Mouse (Mus musculus) heart, postnatal 14 days (tissue): Measurements from ENCODE around the gene Ccdc148. TPM values are rescaled to one million over a fixed set of nuclear protein-coding genes. Genes with fewer than 3 reads are reported as not detected.

Experiments used
- DNase-seq, 2 experiments: peaks; one replicate each; pipeline ENCODE4 v3.0.0; 2021 to 2022
- intact Hi-C: fragments of 180-260 bp; cut with DNase I; formaldehyde crosslinking; loops from one replicate; pipeline ENCODE4 v1.15.1; 2025
- total RNA-seq, 2 experiments: library from RNA; stranded (reverse); gene quantifications; 2 replicates each; pipeline ENCODE4 v1.2.3; 2021

Gene Ccdc148
- total RNA-seq, 2 experiments from 2014 or later, result 0.93 to 1.2 TPM

DNA sequence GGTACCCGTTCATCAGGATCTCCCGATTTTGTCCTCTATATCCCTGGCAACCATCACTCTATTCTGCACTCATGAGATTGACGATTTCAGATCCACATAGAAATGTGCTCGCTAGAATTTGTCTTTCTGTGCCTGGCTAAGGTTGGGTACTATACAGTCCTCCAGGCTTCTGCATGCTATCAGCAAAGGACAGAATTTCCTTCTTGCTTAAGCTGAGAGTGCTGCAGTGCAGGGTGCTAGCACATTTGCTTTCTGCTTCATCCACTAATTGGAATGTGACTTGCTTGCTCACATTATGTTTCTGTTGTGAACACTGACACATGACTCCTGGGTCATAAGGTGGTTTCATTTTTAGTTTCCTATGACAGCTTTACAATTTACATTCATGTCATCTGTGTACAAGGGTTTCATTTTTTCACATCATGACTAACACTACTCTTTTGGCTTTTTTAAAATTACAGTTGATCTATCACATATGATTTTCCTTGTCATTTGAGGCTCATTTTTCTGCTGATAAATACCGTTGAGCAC lies 104.8 kb downstream of the Ccdc148 start:
- intact Hi-C loops, result no loop called here
- no peak for DNase-seq

GRCm38 (mm10) chr2:59054339-59054738 lies 106.1 kb downstream of the Ccdc148 start:
- DNase-seq, result no peak
- intact Hi-C loops, result no loop called here

DNA sequence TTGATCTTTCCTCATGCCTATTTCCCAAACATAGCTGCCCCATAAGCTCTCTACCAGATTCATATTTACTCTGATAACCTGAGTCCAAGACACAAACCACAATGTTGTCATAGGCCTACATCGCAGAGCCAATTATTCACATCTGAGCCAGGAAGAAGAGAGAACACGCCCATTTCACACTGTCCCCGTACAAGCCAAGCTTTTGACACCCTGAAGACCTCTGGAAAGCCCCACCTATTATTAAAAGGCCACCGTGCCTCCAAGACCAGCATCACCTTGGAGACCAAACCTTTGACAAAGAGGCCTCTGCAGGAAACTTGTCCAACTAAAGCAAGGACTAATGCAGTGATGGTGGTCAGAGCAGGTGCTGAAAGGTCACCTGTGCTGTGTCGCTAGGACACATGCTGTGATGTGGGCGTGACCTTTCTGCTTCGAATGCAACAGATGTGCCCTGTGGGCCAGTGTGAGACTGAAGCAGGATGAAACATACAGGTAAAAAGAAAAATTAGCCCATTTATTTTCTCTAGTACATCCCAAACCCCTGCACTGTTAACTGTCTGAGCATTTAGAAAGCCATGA lies 106.9 kb downstream of the Ccdc148 start:
- DNase-seq, result no peak
- intact Hi-C loops, result no loop called here

DNA sequence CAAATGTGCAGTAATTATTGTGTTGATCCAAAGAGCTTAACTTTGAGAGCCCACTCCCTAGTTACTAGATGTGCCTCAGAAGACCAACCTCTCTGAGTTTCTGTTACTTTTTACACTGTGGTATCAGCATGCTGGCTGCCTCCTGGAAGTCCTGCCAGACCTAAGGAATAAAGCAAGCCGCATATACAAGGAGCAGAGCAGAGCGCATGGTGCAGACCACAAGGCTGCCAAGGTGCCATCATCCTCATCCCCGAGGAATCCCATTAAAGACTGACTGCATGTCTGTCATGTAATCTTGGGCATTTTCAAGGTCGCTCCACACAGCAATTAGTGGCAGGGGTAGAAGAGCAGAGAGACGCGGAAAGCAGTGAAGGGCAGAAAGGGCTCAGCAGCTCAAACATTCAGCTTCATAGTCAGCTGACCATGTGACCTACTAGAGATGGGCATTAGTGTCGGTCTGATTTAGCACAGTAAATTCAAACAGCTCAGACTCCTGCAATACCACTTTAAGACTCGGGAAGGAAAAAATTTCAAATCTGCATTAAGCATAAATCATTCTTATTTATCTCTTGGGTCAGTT lies 110.1 kb downstream of the Ccdc148 start:
- no peak for DNase-seq
- intact Hi-C loops, result no loop called here

DNA sequence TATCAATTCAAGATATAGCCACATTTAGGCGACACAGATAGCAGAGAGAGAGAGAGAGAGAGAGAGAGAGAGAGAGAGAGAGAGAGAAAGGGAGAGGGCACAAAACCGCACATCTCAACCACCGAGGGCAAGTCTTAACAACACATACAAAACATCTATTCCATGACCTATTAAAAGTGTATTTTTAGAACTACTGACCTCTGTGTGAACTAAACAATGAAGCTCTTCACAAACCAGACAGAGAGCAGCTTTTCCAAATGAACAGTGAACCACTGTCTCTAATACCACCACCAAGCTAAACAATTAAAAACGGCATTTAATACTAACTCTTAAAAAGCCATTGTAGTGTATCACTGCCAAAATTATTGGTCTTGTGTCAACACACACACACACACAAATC lies 110.8 kb downstream of the Ccdc148 start:
- intact Hi-C loops, result no loop called here
- DNase-seq, result no peak

DNA sequence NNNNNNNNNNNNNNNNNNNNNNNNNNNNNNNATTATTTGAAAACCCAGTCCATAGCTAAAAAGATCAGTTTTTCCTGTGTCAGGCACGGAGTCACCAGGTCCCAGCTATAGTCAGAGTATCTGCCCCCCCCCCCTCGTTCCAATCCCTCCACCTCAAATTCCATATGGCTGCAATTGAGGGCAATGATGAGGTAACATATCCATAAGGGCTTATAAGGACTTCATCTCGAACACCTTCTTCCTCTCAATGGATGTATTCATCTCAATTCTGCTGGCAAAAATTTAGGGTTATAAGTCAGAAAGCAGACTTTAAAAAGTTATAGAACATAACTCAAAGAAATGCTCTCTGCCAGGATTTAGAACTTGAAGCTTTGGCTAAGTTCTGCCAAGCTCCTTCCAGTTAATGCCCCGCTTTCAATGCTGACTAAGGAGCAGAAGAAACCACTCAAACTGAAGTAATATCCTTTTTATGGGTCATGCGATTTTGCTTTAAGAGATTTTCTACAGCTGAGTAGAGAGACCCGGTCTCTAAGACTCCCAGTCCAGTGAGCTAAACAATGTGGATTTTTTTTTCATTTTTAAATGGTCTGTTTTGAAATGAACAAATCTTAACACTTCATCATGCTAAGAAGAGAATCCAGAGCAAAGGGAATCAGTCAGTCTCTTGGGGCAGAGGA lies 111.6 kb downstream of the Ccdc148 start:
- no peak for DNase-seq
- intact Hi-C loops, result no loop called here

DNA sequence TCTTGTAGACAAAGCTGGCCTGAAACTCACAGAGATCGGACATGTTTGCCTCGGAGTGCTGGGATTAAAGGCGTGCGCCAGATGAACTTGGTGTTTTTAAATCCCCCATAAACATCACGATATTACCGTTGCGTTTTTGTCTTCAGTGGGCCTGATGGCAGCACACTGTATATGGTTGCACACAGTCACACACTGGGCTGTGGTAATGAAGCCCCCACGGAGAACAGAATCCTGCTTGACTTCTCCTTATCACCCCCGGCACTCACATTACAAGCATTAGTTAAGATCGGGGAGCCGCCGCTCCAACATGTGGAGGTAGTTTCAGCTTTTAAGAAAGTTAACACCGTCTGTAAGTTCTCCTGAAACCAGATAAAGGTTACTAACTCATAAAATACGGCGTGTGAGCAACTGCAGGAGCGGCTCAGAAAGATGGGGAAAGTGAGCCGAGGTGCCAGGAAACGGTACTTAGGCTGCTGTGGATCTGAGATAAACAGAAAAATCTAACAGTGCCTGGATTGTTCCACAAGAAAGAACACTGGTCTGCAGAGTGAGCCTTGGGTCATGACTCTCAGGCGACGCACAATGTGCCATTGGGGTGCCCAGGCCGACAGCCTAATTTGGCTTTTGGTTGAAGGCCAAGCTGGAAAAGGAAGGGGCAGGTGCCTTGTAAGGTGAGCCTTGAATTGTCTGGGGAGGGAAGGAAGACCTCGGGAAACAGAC lies 117.0 kb downstream of the Ccdc148 start:
- intact Hi-C loops, result no loop called here
- DNase-seq, result no peak

- intact Hi-C loops, result no loop called here
- DNase-seq, result no peak
Measured at GRCm38 (mm10) chr2:59042616-59043015, 117.9 kb downstream of the Ccdc148 start.

GRCm38 (mm10) chr2:59036433-59036832 lies 124.0 kb downstream of the Ccdc148 start:
- intact Hi-C loops, result no loop called here
- DNase-seq, result no peak

- intact Hi-C loops, result no loop called here
Measured at GRCm38 (mm10) chr2:59035206-59035605, 125.3 kb downstream of the Ccdc148 start.

GRCm38 (mm10) chr2:59034281-59034680 lies 126.2 kb downstream of the Ccdc148 start:
- DNase-seq, result no peak
- intact Hi-C loops, result no loop called here

More at GRCm38 (mm10) chr2:59035206-59035605, 125.3 kb downstream of the Ccdc148 start:
- no peak for DNase-seq

DNA sequence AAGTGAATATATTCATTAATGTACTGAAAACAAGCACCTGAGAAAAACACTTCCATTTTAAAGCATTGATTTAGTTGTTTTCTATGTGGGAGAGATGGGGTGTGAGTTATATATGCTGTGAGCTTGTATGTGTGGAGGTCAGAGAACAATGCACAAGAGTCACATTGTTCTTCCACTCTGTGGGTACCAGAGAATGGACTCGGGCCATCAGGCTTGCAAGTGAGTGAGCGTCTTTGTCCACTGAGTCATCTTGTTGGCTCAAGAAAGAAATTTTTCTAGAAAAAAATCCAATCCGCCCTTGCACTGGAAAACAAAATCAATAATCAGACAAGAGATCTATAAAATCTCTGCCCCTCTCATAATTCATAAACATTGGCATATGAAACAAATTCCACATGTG lies 135.9 kb downstream of the Ccdc148 start:
- no peak for DNase-seq
- intact Hi-C loops, result no loop called here

DNA sequence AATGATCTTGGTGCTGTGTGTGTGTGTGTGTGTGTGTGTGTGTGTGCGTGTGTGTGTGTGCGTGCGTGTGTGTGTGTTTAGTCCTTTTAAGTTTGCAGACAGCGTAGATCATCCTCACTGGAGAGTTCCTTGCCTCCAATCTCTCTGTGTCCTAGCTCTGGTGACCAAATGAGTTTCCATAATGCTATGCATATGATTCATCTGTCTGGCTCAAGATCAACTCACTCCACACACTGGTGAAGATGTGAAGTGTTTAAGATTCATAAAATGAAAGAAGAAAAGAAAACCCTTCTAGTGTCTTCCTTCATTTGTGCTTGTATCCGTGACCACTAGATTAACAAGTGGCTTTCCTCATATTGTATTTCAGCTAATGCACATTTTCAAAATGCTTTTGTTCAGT lies 153.1 kb downstream of the Ccdc148 start:
- intact Hi-C loops, result no loop called here
- DNase-seq, result no peak

GRCm38 (mm10) chr2:59006567-59007340 lies 153.7 kb downstream of the Ccdc148 start:
- intact Hi-C loops, result no loop called here
- no peak for DNase-seq

- intact Hi-C loops, result no loop called here
- no peak for DNase-seq
Measured at GRCm38 (mm10) chr2:58997151-58997550, 163.3 kb downstream of the Ccdc148 start.

DNA sequence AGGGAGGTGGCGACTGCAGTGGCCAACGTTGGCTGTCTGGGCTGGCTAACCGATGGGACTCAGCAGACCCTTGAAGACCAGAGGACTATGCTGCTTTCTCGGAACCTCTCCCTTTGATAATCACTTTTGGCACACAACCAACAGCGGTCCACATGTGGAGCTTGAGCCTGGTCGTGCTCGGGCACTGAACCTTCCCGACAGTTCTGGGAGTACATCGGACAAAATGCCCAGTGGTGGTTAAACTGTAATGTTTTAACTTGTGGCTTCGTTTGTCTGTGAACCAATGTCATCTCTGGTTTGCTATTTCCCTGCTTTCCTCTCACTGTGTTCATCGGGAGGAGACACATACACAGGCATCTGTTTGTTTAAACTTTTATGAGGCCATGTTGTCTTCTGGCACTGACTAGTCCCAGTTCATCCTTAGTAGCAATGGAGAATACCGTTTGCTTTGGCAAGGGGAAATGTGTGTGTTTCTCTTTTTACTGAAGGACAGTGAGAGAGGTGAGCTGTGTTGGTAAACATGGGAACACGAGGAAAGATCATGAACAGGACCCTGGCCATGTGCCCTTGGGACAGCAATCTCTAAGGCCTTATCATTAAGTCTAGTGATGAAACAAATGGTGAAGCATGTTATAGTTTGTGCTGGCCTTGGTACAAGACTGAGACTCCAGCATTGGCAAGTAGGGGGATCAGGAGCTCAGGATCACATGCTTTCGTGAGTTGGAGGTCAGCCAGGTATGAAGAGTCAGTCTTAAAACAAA lies 167.9 kb downstream of the Ccdc148 start:
- intact Hi-C loops, result no loop called here

DNA sequence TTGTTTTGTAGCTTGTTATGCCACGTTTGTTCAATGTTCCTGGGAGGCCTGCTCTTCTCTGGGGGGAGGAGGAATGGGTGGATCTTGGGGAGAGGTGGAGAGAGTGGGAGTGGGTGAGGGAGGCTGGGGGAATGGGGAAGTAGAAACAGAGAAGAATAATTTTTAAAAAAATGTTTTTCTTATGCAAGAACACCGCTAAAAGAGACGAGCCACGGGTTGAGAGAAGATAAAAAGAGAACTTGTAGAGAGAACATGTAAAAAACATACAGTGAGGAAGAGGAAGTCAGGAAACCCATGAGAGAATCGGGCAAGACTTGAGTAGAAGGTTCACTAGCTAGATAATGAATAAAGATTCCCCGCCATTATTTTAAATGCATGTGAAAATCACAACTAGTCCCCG lies 182.4 kb downstream of the Ccdc148 start:
- no peak for DNase-seq
- intact Hi-C loops, result no loop called here

More for the DNA sequence above, 167.9 kb downstream of the Ccdc148 start:
- DNase-seq, result peak; percentile 2 to 14

DNA sequence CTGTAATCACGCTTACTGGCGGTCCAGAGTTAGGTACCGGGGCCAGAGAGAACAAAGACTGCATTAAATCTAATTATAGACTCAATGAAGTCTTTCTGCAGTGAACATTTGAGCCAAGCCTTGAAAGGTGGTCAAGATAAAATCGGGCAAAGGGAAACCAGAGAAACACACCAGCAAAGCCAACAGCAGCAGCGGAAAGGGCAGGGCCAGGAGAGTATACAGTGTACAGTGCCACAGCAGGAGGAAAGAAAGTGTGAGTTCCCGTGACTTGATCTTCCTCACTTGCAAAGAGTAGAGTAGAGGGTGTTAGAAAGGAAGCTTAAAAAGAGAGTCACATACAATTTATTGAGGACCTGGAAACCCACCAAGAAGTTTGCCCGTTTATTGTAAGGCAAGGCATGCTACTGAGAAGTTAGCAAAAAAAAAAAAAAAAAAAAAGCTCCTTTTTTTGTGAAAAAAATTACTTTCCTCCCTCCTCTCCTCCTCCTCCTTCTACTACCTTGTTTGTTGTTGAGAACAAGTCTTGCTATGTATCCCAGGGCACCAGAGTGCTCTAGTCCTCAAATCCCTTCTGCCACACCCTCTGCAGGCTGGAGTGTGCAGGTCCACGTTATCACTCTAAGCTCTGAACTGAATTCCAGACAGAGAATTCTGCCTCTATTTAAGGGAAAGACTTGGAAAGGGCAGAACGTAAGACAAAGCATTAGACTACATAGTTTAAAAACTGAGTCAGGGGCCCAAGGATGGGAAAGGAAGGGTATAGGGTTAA lies 188.8 kb downstream of the Ccdc148 start:
- DNase-seq, result peak in 1 of 2 experiments; percentile 3
- intact Hi-C loops, result no loop called here

DNA sequence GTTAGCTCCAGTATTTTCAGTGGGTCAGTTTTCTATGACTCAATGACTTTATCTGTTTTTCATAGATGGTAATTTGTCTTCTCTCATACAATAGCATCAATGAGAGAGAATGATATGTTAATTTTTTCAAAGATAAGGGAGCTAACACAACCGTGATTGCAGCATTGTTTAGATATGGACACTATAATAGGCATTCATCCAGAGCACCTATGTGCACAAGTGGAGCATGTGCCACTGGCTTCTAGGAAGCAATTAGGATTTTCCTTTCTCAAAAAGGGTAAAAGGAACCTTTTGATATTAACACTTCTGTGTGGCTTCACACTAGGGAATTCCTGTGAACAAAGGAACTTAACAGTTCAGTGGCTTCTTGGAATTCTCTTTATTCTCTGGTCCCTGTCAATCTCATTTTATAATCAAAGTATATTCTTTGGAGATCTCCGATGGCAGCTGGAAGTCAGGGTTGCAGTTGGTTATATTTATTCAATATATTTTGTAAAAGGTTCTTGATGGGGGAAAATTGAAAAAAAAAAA lies 203.6 kb downstream of the Ccdc148 start:
- intact Hi-C loops, result no loop called here
- DNase-seq, result no peak
